Mouse (Mus musculus) retina, postnatal 7 days (tissue): ENCODE data around the gene Sele.
"Not testable (repeated sequence)": the region's sequence is repeated elsewhere in the genome, so short reads cannot be mapped to it uniquely, and the experiment has no call there.

Experiments
- DNase-seq: peaks from one replicate; pipeline ENCODE4 v3.0.0-alpha.2; 2012; ENCODE audit warnings: low read depth, low spot score

Gene Sele

GRCm38 (mm10) chr1:164047934-164048333 lies at the start of gene Sele:
Sele (plus strand) TSS chr1:164048234.
- DNase-seq: no peak

- no peak for DNase-seq
These were observed 46.1 kb upstream of the Sele start for GRCm38 (mm10) chr1:164001831-164002452.

GRCm38 (mm10) chr1:164004311-164004710 lies 43.7 kb upstream of the Sele start:
- DNase-seq: no peak

- peak; percentile 5 for DNase-seq
These were observed 38.8 kb upstream of the Sele start for GRCm38 (mm10) chr1:164009235-164009634.

GRCm38 (mm10) chr1:164014616-164015015 lies 33.4 kb upstream of the Sele start:
- no peak for DNase-seq

- no peak for DNase-seq
These were observed 29.7 kb upstream of the Sele start for GRCm38 (mm10) chr1:164018221-164018896.

GRCm38 (mm10) chr1:164019789-164020188 lies 28.2 kb upstream of the Sele start:
- no peak for DNase-seq

GRCm38 (mm10) chr1:164020746-164021145 lies 27.3 kb upstream of the Sele start:
- not testable (repeated sequence) for DNase-seq

- DNase-seq: not testable (repeated sequence)
These were observed 25.9 kb upstream of the Sele start for GRCm38 (mm10) chr1:164022106-164022505.

- no peak for DNase-seq
These were observed 22.3 kb upstream of the Sele start for GRCm38 (mm10) chr1:164025685-164026084.

GRCm38 (mm10) chr1:164027416-164027815 lies 20.6 kb upstream of the Sele start:
- no peak for DNase-seq

- no peak for DNase-seq
These were observed 7.5 kb upstream of the Sele start for GRCm38 (mm10) chr1:164040385-164041135.

- no peak for DNase-seq
These were observed 4.5 kb upstream of the Sele start for GRCm38 (mm10) chr1:164043549-164043948.

GRCm38 (mm10) chr1:164053561-164053960 lies 5.5 kb downstream of the Sele start:
- DNase-seq: no peak

GRCm38 (mm10) chr1:164054800-164055199 lies 6.8 kb downstream of the Sele start:
- DNase-seq: no peak

- DNase-seq: no peak
These were observed 12.0 kb downstream of the Sele start for GRCm38 (mm10) chr1:164060071-164060470.

- no peak for DNase-seq
These were observed 13.2 kb downstream of the Sele start for GRCm38 (mm10) chr1:164061278-164061677.

- no peak for DNase-seq
These were observed 13.9 kb downstream of the Sele start, which contains the start of gene Sell for GRCm38 (mm10) chr1:164061925-164062324. Sell (plus strand) TSS chr1:164061982.

- DNase-seq: no peak
These were observed 14.8 kb downstream of the Sele start for GRCm38 (mm10) chr1:164062856-164063255.

GRCm38 (mm10) chr1:164063745-164064144 lies 15.7 kb downstream of the Sele start:
- DNase-seq: no peak

GRCm38 (mm10) chr1:164069261-164069660 lies 21.2 kb downstream of the Sele start:
- DNase-seq: no peak

GRCm38 (mm10) chr1:164070461-164070860 lies 22.4 kb downstream of the Sele start:
- no peak for DNase-seq

- no peak for DNase-seq
These were observed 23.1 kb downstream of the Sele start for GRCm38 (mm10) chr1:164071111-164071510.
